Mouse (Mus musculus) limb, embryonic 12.5 days (tissue): ENCODE measurements around the gene Gm11168. TPM values are rescaled to one million over a fixed set of nuclear protein-coding genes. Genes with fewer than 3 reads are reported as not detected.
"Not testable (repeated sequence)": the region's sequence is repeated elsewhere in the genome, so short reads cannot be mapped to it uniquely, and the experiment has no call there.

ENCODE experiments used
- ATAC-seq: fragments of 200-750 bp; cut with Nextera tagmentation; 2 replicates; pipeline ENCODE4 v1.8.0; 2017; ENCODE audit warnings: low read depth, moderate TSS enrichment; ENCODE audit not compliant: insufficient number of reproducible peaks, insufficient read depth, low FRiP score, low TSS enrichment
- H3K27ac ChIP-seq: fragments of 300-500 bp; sonication (generic); 2 replicates; pipeline ENCODE4 v1.5.1; 2016; ENCODE audit warnings: mild to moderate bottlenecking, moderate library complexity
- H3K27me3 ChIP-seq: fragments of 300-500 bp; sonication (generic); 2 replicates; pipeline ENCODE4 v1.6.1; 2016; ENCODE audit warnings: mild to moderate bottlenecking, moderate library complexity
- H3K36me3 ChIP-seq: fragments of 300-500 bp; sonication (generic); 2 replicates; pipeline ENCODE4 v1.6.1; 2016; ENCODE audit warnings: mild to moderate bottlenecking, moderate library complexity
- H3K4me1 ChIP-seq: fragments of 300-500 bp; sonication (generic); replicated peaks from 2 replicates; pipeline ENCODE4 v1.6.1; 2016
- H3K4me2 ChIP-seq: fragments of 300-500 bp; sonication (generic); 2 replicates; pipeline ENCODE4 v1.6.1; 2016; ENCODE audit warnings: mild to moderate bottlenecking, moderate library complexity
- H3K4me3 ChIP-seq: fragments of 300-500 bp; sonication (generic); replicated peaks from 2 replicates; pipeline ENCODE4 v1.5.1; 2016; ENCODE audit warnings: mild to moderate bottlenecking
- H3K9ac ChIP-seq: fragments of 300-500 bp; sonication (generic); replicated peaks from 2 replicates; pipeline ENCODE4 v1.6.1; 2016; ENCODE audit warnings: mild to moderate bottlenecking, moderate library complexity
- H3K9me3 ChIP-seq: fragments of 300-500 bp; sonication (generic); 2 replicates; pipeline ENCODE4 v1.6.1; 2016; ENCODE audit warnings: mild to moderate bottlenecking, moderate library complexity
- WGBS: fragments of 180-500 bp; shearing (Covaris S2); methylation state at CpG from one replicate; pipeline ENCODE4 v1.1.7; 2016; 5-methylcytosine and 5-hydroxymethylcytosine counted together
- polyA plus RNA-seq: library from polyadenylated mRNA; unstranded; fragments of >200 nt; fragmentation: Nextera tagmentation; extraction: Ambion mirVana; gene quantifications from 2 replicates; pipeline ENCODE4 v1.2.1, GENCODE M21; 2016

Gm11168 gene
- polyA plus RNA-seq, 1 experiment from 2014 or later = not detected

DNA sequence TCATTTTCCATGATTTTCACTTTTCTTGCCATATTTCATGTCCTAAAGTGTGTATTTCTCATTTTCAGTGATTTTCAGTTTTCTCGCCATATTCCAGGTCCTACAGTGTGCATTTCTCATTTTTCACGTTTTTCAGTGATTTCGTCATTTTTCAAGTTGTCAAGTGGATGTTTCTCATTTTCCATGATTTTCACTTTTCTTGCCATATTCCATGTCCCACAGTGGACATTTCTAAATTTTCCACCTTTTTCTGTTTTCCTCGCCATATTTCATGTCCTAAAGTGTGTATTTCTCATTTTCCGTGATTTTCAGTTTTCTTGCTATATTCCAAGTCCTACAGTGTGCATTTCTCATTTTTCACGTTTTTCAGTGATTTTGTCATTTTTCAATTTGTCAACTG, 12.8 kb downstream of the Gm11168 start:
- not testable (repeated sequence) for ATAC-seq, H3K27me3 ChIP-seq, H3K36me3 ChIP-seq, H3K4me3 ChIP-seq, H3K27ac ChIP-seq, H3K9me3 ChIP-seq, H3K4me1 ChIP-seq, H3K9ac ChIP-seq, H3K4me2 ChIP-seq
- WGBS = 72% methylated on average over 6 of the region's 6 CpGs

DNA sequence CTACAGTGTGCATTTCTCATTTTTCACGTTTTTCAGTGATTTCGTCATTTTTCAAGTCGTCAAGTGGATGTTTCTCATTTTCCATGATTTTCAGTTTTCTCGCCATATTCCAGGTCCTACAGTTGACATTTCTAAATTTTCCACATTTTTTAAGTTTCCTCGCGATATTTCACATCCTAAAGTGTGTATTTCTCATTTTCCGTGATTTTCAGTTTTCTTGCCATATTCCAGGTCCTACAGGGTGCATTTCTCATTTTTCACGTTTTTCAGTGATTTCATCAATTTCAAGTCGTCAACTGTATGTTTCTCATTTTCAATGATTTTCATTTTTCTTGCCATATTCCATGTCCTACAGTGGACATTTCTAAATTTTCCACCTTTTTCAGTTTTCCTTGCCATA, 14.0 kb downstream of the Gm11168 start, which contains the start of gene Gm10719:
Gm10719 (plus strand) TSS at position 301 of the 400 bp plus-strand sequence.
- H3K9ac ChIP-seq, H3K4me2 ChIP-seq, H3K36me3 ChIP-seq, H3K9me3 ChIP-seq, H3K4me1 ChIP-seq, H3K4me3 ChIP-seq, ATAC-seq, H3K27me3 ChIP-seq, H3K27ac ChIP-seq: not testable (repeated sequence)
- 59% methylated on average over 1 of the region's 9 CpGs for WGBS

DNA sequence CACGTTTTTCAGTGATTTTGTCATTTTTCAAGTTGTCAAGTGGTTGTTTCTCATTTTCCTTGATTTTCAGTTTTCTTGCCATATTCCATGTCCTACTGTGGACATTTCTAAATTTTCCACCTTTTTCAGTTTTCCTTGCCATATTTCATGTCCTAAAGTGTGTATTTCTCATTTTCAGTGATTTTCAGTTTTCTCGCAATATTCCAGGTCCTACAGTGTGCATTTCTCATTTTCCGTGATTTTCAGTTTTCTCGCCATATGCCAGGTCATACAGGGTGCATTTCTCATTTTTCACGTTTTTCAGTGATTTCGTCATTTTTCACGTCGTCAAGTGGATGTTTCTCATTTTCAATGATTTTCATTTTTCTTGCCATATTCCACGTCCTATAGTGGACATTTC, 15.8 kb downstream of the Gm11168 start:
- H3K9ac ChIP-seq, H3K9me3 ChIP-seq, H3K27me3 ChIP-seq, H3K27ac ChIP-seq, H3K36me3 ChIP-seq, H3K4me3 ChIP-seq, H3K4me1 ChIP-seq, H3K4me2 ChIP-seq, ATAC-seq: not testable (repeated sequence)
- 63% methylated on average over 9 of the region's 9 CpGs for WGBS

DNA sequence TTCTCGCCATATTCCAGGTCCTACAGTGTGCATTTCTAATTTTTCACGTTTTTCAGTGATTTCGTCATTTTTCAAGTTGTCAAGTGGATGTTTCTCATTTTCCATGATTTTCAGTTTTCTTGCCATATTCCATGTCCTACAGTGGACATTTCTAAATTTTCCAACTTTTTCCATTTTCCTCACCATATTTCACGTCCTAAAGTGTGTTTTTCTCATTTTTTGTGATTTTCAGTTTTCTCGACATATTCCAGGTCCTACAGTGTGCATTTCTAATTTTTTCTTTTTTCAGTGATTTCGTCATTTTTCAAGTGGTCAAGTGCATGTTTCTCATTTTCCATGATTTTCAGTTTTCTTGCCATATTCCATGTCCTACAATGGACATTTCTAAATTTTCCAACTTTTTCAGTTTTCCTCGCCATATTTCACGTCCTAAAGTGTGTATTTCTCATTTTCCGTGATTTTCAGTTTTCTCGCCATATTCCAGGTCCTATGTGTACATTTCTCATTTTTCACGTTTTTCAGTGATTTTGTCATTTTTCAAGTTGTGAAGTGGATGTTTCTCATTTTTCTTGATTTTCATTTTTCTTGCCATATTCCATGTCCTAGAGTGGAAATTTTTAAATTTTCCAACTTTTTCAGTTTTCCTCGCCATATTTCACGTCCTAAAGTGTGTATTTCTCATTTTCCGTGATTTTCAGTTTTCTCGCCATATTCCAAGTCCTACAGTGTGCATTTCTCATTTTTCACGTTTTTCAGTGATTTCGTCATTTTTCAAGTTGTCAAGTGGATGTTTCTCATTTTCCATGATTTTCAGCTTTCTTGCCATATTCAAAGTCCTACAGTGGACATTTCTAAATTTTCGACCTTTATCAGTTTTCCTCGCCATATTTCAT, 16.9 kb downstream of the Gm11168 start:
- H3K4me2 ChIP-seq, H3K4me1 ChIP-seq, H3K9me3 ChIP-seq, H3K27me3 ChIP-seq, H3K27ac ChIP-seq, ATAC-seq, H3K9ac ChIP-seq, H3K36me3 ChIP-seq, H3K4me3 ChIP-seq: not testable (repeated sequence)
- 73% methylated on average over 17 of the region's 19 CpGs for WGBS

DNA sequence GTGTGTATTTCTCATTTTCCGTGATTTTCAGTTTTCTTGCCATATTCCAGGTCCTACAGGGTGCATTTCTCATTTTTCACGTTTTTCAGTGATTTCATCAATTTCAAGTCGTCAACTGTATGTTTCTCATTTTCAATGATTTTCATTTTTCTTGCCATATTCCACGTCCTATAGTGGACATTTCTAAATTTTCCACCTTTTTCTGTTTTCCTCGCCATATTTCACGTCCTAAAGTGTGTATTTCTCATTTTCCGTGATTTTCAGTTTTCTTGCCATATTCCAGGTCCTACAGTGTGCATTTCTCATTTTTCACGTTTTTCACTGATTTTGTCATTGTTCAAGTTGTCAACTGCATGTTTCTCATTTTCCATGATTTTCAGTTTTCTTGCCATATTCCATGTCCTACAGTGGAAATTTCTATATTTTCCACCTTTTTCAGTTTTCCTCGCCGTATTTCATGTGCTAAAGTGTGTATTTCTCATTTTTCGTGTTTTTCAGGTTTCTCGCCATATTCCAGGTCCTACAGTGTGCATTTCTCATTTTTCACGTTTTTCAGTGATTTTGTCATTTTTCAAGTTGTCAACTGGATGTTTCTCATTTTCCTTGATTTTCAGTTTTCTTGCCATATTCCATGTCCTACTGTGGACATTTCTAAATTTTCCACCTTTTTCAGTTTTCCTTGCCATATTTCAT, 19.3 kb downstream of the Gm11168 start:
- H3K27me3 ChIP-seq, H3K36me3 ChIP-seq: not testable (repeated sequence)
- 73% methylated on average over 11 of the region's 13 CpGs for WGBS

DNA sequence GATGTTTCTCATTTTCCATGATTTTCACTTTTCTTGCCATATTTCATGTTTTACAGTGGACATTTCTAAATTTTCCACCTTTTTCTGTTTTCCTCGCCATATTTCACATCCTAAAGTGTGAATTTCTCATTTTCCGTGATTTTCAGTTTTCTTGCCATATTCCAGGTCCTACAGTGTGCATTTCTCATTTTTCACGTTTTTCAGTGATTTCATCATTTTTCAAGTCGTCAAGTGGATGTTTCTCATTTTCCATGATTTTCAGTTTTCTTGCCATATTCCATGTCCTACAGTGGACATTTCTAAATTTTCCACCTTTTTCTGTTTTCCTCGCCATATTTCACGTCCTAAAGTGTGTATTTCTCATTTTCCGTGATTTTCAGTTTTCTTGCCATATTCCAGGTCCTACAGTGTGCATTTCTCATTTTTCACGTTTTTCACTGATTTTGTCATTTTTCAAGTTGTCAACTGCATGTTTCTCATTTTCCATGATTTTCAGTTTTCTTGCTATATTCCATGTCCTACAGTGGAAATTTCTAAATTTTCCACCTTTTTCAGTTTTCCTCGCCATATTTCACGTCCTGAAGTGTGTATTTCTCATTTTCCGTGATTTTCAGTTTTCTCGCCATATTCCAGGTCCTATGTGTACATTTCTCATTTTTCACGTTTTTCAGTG, 20.3 kb downstream of the Gm11168 start, which contains the start of gene Gm10718:
Gm10718 (plus strand) TSS at position 236 of the 673 bp plus-strand sequence.
- H3K4me1 ChIP-seq, H3K4me3 ChIP-seq, ATAC-seq, H3K27ac ChIP-seq, H3K36me3 ChIP-seq, H3K9ac ChIP-seq, H3K27me3 ChIP-seq, H3K4me2 ChIP-seq, H3K9me3 ChIP-seq: not testable (repeated sequence)
- 74% methylated on average over 12 of the region's 13 CpGs for WGBS

More for the DNA sequence above, 19.3 kb downstream of the Gm11168 start:
- not testable (repeated sequence) for H3K4me2 ChIP-seq, H3K27ac ChIP-seq, H3K4me1 ChIP-seq, ATAC-seq, H3K9ac ChIP-seq, H3K9me3 ChIP-seq, H3K4me3 ChIP-seq

DNA sequence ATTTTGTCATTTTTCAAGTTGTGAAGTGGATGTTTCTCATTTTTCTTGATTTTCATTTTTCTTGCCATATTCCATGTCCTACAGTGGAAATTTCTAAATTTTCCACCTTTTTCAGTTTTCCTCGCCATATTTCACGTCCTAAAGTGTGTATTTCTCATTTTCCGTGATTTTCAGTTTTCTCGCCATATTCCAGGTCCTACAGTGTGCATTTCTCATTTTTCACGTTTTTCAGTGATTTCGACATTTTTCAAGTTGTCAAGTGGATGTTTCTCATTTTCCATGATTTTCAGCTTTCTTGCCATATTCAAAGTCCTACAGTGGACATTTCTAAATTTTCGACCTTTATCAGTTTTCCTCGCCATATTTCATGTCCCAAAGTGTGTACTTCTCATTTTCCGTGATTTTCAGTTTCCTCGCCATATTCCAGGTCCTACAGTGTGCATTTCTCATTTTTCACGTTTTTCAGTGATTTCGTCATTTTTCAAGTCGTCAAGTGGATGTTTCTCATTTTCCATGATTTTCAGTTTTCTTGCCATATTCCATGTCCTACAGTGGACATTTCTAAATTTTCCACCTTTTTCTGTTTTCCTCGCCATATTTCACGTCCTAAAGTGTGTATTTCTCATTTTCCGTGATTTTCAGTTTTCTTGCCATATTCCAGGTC, 21.0 kb downstream of the Gm11168 start:
- H3K4me2 ChIP-seq, H3K9me3 ChIP-seq, H3K27ac ChIP-seq, H3K27me3 ChIP-seq, H3K9ac ChIP-seq, H3K36me3 ChIP-seq, H3K4me1 ChIP-seq, H3K4me3 ChIP-seq, ATAC-seq: not testable (repeated sequence)
- 76% methylated on average over 16 of the region's 16 CpGs for WGBS

DNA sequence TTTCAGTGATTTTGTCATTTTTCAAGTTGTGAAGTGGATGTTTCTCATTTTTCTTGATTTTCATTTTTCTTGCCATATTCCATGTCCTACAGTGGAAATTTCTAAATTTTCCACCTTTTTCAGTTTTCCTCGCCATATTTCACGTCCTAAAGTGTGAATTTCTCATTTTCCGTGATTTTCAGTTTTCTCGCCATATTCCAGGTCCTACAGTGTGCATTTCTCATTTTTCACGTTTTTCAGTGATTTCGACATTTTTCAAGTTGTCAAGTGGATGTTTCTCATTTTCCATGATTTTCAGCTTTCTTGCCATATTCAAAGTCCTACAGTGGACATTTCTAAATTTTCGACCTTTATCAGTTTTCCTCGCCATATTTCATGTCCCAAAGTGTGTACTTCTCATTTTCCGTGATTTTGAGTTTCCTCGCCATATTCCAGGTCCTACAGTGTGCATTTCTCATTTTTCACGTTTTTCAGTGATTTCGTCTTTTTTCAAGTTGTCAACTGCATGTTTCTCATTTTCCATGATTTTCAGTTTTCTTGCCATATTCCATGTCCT, 21.8 kb downstream of the Gm11168 start, which contains the start of gene Gm10717:
Gm10717 (plus strand) TSS at position 506 of the 556 bp plus-strand sequence.
- H3K4me1 ChIP-seq, H3K27me3 ChIP-seq, H3K4me3 ChIP-seq, H3K36me3 ChIP-seq, ATAC-seq, H3K9me3 ChIP-seq, H3K27ac ChIP-seq, H3K9ac ChIP-seq, H3K4me2 ChIP-seq: not testable (repeated sequence)
- 72% methylated on average over 12 of the region's 12 CpGs for WGBS

DNA sequence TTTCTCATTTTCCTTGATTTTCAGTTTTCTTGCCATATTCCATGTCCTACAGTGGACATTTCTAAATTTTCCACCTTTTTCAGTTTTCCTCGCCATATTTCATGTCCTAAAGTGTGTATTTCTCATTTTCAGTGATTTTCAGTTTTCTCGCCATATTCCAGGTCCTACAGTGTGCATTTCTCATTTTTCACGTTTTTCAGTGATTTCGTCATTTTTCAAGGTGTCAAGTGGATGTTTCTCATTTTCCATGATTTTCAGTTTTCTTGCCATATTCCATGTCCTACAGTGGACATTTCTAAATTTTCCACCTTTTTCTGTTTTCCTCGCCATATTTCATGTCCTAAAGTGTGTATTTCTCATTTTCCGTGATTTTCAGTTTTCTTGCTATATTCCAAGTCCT, 22.5 kb downstream of the Gm11168 start:
- not testable (repeated sequence) for H3K4me3 ChIP-seq, H3K9me3 ChIP-seq, H3K36me3 ChIP-seq, H3K27ac ChIP-seq, H3K4me2 ChIP-seq, H3K27me3 ChIP-seq, ATAC-seq, H3K4me1 ChIP-seq, H3K9ac ChIP-seq
- WGBS = 74% methylated on average over 5 of the region's 6 CpGs

DNA sequence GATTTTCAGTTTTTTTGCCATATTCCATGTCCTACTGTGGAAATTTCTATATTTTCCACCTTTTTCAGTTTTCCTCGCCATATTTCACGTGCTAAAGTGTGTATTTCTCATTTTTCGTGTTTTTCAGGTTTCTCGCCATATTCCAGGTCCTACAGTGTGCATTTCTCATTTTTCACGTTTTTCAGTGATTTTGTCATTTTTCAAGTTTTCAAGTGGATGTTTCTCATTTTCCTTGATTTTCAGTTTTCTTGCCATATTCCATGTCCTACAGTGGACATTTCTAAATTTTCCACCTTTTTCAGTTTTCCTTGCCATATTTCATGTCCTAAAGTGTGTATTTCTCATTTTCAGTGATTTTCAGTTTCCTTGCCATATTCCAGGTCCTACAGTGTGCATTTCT, 23.0 kb downstream of the Gm11168 start:
- 74% methylated on average over 5 of the region's 5 CpGs for WGBS
- H3K4me1 ChIP-seq, H3K4me2 ChIP-seq, H3K27ac ChIP-seq, H3K9ac ChIP-seq, H3K27me3 ChIP-seq, H3K36me3 ChIP-seq, ATAC-seq, H3K4me3 ChIP-seq, H3K9me3 ChIP-seq: not testable (repeated sequence)
